Mouse (Mus musculus) heart, embryonic 11.5 days (tissue): ENCODE results near the gene Gm28308. TPM values are rescaled to one million over a fixed set of nuclear protein-coding genes. Genes with fewer than 3 reads are reported as not detected.

Source experiments
- ATAC-seq: fragments of 200-750 bp; cut with Nextera tagmentation; replicated peaks from 2 replicates; pipeline ENCODE4 v1.8.0; 2017; ENCODE audit warnings: moderate library complexity; ENCODE audit not compliant: insufficient number of reproducible peaks, low FRiP score, low TSS enrichment
- H3K27ac ChIP-seq: fragments of 300-500 bp; sonication (generic); 2 replicates; pipeline ENCODE4 v1.5.1; 2014; ENCODE audit warnings: mild to moderate bottlenecking, low read depth, low read length
- H3K27me3 ChIP-seq: fragments of 300-500 bp; sonication (generic); 2 replicates; pipeline ENCODE4 v1.6.1; 2014; ENCODE audit warnings: mild to moderate bottlenecking, low read length, mixed read lengths; ENCODE audit not compliant: control insufficient read depth, insufficient read depth
- H3K36me3 ChIP-seq: fragments of 300-500 bp; sonication (generic); 2 replicates; pipeline ENCODE4 v1.6.1; 2014; ENCODE audit warnings: mild to moderate bottlenecking, low read length, moderate library complexity, mixed read lengths; ENCODE audit not compliant: control insufficient read depth, insufficient read depth
- H3K4me1 ChIP-seq: fragments of 300-500 bp; sonication (generic); 2 replicates; pipeline ENCODE4 v1.6.1; 2014; ENCODE audit warnings: low read length; ENCODE audit not compliant: control insufficient read depth, insufficient read depth
- H3K4me2 ChIP-seq: fragments of 300-500 bp; sonication (generic); 2 replicates; pipeline ENCODE4 v1.6.1; 2014; ENCODE audit warnings: mild to moderate bottlenecking, moderate library complexity
- H3K4me3 ChIP-seq: fragments of 300-500 bp; sonication (generic); 2 replicates; pipeline ENCODE4 v1.5.1; 2014; ENCODE audit warnings: low read depth, low read length
- H3K9ac ChIP-seq: fragments of 300-500 bp; sonication (generic); 2 replicates; pipeline ENCODE4 v1.6.1; 2014; ENCODE audit warnings: mild to moderate bottlenecking, low read depth, low read length, moderate library complexity
- H3K9me3 ChIP-seq: fragments of 300-500 bp; sonication (generic); replicated peaks from 2 replicates; pipeline ENCODE4 v1.6.1; 2016; ENCODE audit warnings: low read length; ENCODE audit not compliant: control insufficient read depth
- WGBS: fragments of 180-500 bp; shearing (Covaris S2); extraction: QIAGEN DNeasy Blood & Tissue Kit; methylation state at CpG from one replicate; pipeline ENCODE4 v1.1.7; 2014; ENCODE audit not compliant: insufficient replicate concordance; 5-methylcytosine and 5-hydroxymethylcytosine counted together
- polyA plus RNA-seq: library from polyadenylated mRNA; unstranded; fragments of >200 nt; fragmentation: Nextera tagmentation; extraction: Ambion mirVana; gene quantifications from 2 replicates; pipeline ENCODE4 v1.2.1, GENCODE M21; 2014

The Gm28308 gene
- polyA plus RNA-seq, 1 experiment from 2014 or later: not detected

DNA sequence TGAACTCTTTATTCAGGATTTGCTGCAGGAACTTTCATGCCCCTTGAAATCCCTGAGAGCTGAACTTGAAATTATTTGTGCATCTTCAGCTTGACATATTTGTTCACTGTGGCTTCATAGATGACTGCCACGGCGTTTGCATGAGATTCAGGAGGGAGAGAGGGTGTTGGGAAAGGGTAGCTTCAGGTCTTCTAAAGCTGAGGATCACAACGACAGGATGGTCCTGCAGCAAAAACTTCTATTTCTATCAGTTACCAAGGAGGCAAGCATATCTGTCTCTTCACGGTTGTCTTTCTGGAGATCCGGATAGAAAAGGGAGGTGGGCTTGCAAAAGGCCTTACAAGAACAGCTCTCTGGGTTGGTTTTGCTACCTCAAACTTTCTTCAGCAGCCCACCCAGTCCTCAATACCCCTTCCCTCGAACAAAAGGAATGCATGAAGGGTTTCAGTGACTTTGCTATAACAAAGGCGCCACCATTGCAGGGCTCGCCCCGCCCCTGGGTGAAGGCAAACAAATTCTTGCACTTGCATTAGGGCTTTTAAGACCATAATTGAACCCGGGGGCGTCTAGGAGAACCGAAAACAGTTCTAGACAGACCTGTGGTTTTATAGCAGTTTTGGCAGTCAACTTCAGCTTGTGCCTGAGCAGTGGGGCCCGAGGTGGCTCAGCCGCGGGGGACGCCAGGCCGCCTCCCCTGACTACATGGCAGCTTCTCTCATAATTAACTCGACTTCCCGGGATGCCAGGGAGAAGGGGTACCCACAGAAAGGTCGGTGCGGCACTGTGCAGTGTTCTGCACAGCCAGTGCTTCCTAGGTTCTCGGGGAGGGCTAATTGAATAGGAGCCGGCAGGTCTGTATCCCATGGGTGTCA lies 34.9 kb upstream of the Gm28308 start:
- ATAC-seq: no peak
- H3K27ac ChIP-seq: no peak overlapping the region

GRCm38 (mm10) chr6:52246916-52247315 lies 33.8 kb upstream of the Gm28308 start:
- WGBS: 2% methylated on average over 3 of the region's 3 CpGs
- H3K36me3 ChIP-seq: no peaks in the 10 kb centered on the region
- no peak overlapping the region for H3K4me2 ChIP-seq
- H3K9me3 ChIP-seq: no peaks in the 10 kb centered on the region
- no peak overlapping the region for H3K27ac ChIP-seq
- peaks cover 5% of the 10 kb centered on the region; the same call in 1 of the 2 replicates for H3K4me1 ChIP-seq
- H3K4me3 ChIP-seq: no peak overlapping the region
- ATAC-seq: no peak
- peaks cover 96% of the 10 kb centered on the region for H3K27me3 ChIP-seq
- no peak overlapping the region for H3K9ac ChIP-seq

More for the DNA sequence above, 34.9 kb upstream of the Gm28308 start:
- Histone ChIP-seq H3K4me1 (peaks cover 5% of the 10 kb centered on the region; the same call in 1 of the 2 replicates), H3K9ac (no peak overlapping the region), H3K27me3 (peaks cover 96% of the 10 kb centered on the region), H3K36me3 (no peaks in the 10 kb centered on the region), H3K4me2 (no peak overlapping the region), H3K9me3 (no peaks in the 10 kb centered on the region), H3K4me3 (no peak overlapping the region)
- WGBS: under 1% methylated on average over 23 of the region's 23 CpGs

GRCm38 (mm10) chr6:52246403-52246803 lies 33.3 kb upstream of the Gm28308 start:
- under 1% methylated on average over 26 of the region's 26 CpGs for WGBS
- no peak overlapping the region for H3K9ac ChIP-seq
- peaks cover 96% of the 10 kb centered on the region for H3K27me3 ChIP-seq
- peaks cover 5% of the 10 kb centered on the region; the same call in 1 of the 2 replicates for H3K4me1 ChIP-seq
- H3K36me3 ChIP-seq: no peaks in the 10 kb centered on the region
- no peaks in the 10 kb centered on the region for H3K9me3 ChIP-seq
- H3K4me3 ChIP-seq: no peak overlapping the region
- no peak overlapping the region; the same call in 1 of the 2 replicates for H3K4me2 ChIP-seq
- no peak for ATAC-seq
- no peak overlapping the region for H3K27ac ChIP-seq

GRCm38 (mm10) chr6:52245757-52246142 lies 32.6 kb upstream of the Gm28308 start, which contains the start of gene Hoxa11:
Gene Hoxa11, minus strand, starts transcription at chr6:52245810.
- Histone ChIP-seq H3K27me3 (peaks cover 96% of the 10 kb centered on the region), H3K9me3 (no peaks in the 10 kb centered on the region), H3K36me3 (no peaks in the 10 kb centered on the region), H3K4me3 (peak within 1 kb of the TSS; percentile 25), H3K9ac (no peak within 1 kb of the TSS), H3K4me1 (peaks cover 5% of the 10 kb centered on the region; the same call in 1 of the 2 replicates), H3K4me2 (peak within 1 kb of the TSS; percentile 27), H3K27ac (no peak within 1 kb of the TSS)
- 1% methylated on average over 20 of the region's 20 CpGs for WGBS
- no peak for ATAC-seq

DNA sequence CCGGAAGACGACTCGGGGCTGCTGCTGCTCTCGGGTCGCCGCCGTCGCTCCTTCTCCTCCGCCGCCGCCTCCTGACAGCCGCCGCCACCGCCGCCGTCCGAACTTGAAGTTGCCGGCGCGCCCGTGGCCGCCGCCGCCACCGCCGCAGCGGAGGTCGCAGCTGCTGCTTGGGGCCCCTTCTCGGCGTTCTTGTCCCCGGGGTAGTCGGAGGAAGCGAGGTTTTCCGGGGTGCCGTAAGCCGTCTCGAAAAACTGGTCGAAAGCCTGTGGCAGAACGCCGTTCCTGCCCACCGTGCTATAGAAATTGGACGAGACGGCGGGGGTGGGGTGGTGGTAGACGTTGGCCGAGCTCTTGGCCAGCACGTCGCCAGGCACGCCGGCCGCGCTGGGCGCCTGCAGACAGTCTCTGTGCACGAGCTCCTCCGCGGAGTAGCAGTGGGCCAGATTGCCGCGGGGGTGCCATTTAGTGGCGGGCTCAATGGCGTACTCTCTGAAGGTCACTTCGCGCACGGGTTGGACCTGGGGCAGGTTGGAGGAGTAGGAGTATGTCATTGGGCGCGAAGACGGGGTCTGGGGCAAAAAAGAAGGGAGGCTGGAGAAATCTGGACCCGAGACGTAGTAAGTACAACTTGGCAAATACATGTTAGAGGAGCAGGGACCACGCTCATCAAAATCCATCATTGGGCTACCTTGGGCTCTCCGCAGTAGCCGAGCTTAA lies 32.1 kb upstream of the Gm28308 start:
- Histone ChIP-seq H3K9ac (no peak overlapping the region), H3K4me3 (peak overlapping the region; percentile 25), H3K4me1 (peaks cover 5% of the 10 kb centered on the region; the same call in 1 of the 2 replicates), H3K27ac (no peak overlapping the region), H3K9me3 (no peaks in the 10 kb centered on the region), H3K4me2 (peak overlapping the region; percentile 27; the same call in 1 of the 2 replicates), H3K27me3 (peaks cover 97% of the 10 kb centered on the region), H3K36me3 (no peaks in the 10 kb centered on the region)
- WGBS: 1% methylated on average over 71 of the region's 71 CpGs
- no peak for ATAC-seq

DNA sequence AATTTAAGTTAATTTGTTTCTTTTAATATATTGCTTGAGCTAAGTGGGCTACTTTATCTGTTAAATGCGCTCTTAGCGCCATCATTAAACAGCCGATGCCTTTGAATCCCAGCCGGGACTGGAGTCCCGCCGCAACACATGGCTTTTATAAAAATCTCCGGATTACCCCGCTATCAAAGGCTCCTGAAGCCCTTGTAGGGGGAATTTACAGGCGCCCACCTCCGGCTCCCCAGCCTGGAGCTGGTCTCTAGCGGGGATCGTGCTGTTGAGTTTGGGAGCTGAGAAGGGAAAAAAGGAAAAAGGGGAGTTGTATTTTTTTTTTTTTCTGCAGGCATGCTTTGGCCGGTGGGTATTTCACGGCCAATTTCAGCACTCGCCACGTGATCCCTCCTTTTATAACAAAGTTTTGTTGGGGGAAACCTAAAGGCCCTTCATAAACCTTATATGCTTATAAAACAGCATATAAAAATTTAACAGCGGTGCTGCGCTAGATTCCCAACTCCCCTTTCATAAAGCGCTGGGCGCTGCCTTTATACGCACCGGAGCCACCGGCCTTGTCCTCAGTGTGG lies 31.4 kb upstream of the Gm28308 start:
- no peak overlapping the region for H3K9ac ChIP-seq
- peak overlapping the region; percentile 27; the same call in 1 of the 2 replicates for H3K4me2 ChIP-seq
- no peak overlapping the region for H3K27ac ChIP-seq
- no peak for ATAC-seq
- WGBS: 2% methylated on average over 23 of the region's 23 CpGs
- H3K4me3 ChIP-seq: peak overlapping the region; percentile 25
- H3K4me1 ChIP-seq: peaks cover 5% of the 10 kb centered on the region; the same call in 1 of the 2 replicates
- no peaks in the 10 kb centered on the region for H3K36me3 ChIP-seq
- H3K27me3 ChIP-seq: peaks cover 97% of the 10 kb centered on the region
- no peaks in the 10 kb centered on the region for H3K9me3 ChIP-seq

- H3K27me3 ChIP-seq: peaks cover 94% of the 10 kb centered on the region
- ATAC-seq: no peak
- 1% methylated on average over 12 of the region's 12 CpGs for WGBS
- no peaks in the 10 kb centered on the region for H3K36me3 ChIP-seq
- no peak overlapping the region for H3K27ac ChIP-seq
- H3K4me3 ChIP-seq: no peak overlapping the region
- H3K9ac ChIP-seq: no peak overlapping the region
- H3K4me2 ChIP-seq: no peak overlapping the region
- H3K4me1 ChIP-seq: peaks cover 5% of the 10 kb centered on the region; the same call in 1 of the 2 replicates
- H3K9me3 ChIP-seq: no peaks in the 10 kb centered on the region
Observed at GRCm38 (mm10) chr6:52243681-52244121, 30.6 kb upstream of the Gm28308 start.

GRCm38 (mm10) chr6:52242801-52243332 lies 29.7 kb upstream of the Gm28308 start:
- Histone ChIP-seq H3K4me3 (no peak overlapping the region), H3K9ac (no peak overlapping the region), H3K27me3 (peaks cover 90% of the 10 kb centered on the region), H3K27ac (no peak overlapping the region), H3K4me2 (no peak overlapping the region), H3K9me3 (no peaks in the 10 kb centered on the region), H3K36me3 (no peaks in the 10 kb centered on the region), H3K4me1 (peaks cover 5% of the 10 kb centered on the region; the same call in 1 of the 2 replicates)
- ATAC-seq: no peak
- 5% methylated on average over 4 of the region's 4 CpGs for WGBS
